Mouse (Mus musculus) forebrain, embryonic 13.5 days (tissue): ENCODE measurements around the gene Hist1h4b. TPM values are rescaled to one million over a fixed set of nuclear protein-coding genes. Genes with fewer than 3 reads are reported as not detected.

Experiments
- ATAC-seq: fragments of 200-750 bp; cut with Nextera tagmentation; 2 replicates; pipeline ENCODE4 v1.8.0; 2017
- H3K27ac ChIP-seq: fragments of 300-500 bp; sonication (generic); 2 replicates; pipeline ENCODE4 v1.5.1; 2015; ENCODE audit warnings: inconsistent platforms, mild to moderate bottlenecking, moderate library complexity
- H3K27me3 ChIP-seq: fragments of 300-500 bp; sonication (generic); 2 replicates; pipeline ENCODE4 v1.6.1; 2015; ENCODE audit warnings: mild to moderate bottlenecking, inconsistent platforms
- H3K36me3 ChIP-seq: fragments of 300-500 bp; sonication (generic); 2 replicates; pipeline ENCODE4 v1.6.1; 2015; ENCODE audit warnings: mild to moderate bottlenecking, inconsistent platforms; ENCODE audit not compliant: poor library complexity, severe bottlenecking
- H3K4me1 ChIP-seq: fragments of 300-500 bp; sonication (generic); 2 replicates; pipeline ENCODE4 v1.6.1; 2015; ENCODE audit warnings: inconsistent platforms
- H3K4me2 ChIP-seq: fragments of 300-500 bp; sonication (generic); 2 replicates; pipeline ENCODE4 v1.6.1; 2015; ENCODE audit warnings: inconsistent platforms, mild to moderate bottlenecking, moderate library complexity
- H3K4me3 ChIP-seq: fragments of 300-500 bp; sonication (generic); 2 replicates; pipeline ENCODE4 v1.5.1; 2015; ENCODE audit warnings: mild to moderate bottlenecking, inconsistent platforms
- H3K9ac ChIP-seq: fragments of 300-500 bp; sonication (generic); 2 replicates; pipeline ENCODE4 v1.6.1; 2015; ENCODE audit warnings: mild to moderate bottlenecking, inconsistent platforms
- H3K9me3 ChIP-seq: fragments of 300-500 bp; sonication (generic); replicated peaks from 2 replicates; pipeline ENCODE4 v1.6.1; 2016; ENCODE audit warnings: inconsistent platforms
- WGBS: fragments of 180-500 bp; shearing (Covaris S2); methylation state at CpG from one replicate; pipeline ENCODE4 v1.1.7; 2015; 5-methylcytosine and 5-hydroxymethylcytosine counted together
- polyA plus RNA-seq: library from polyadenylated mRNA; unstranded; fragments of >200 nt; fragmentation: Nextera tagmentation; extraction: Ambion mirVana; gene quantifications from 2 replicates; pipeline ENCODE4 v1.2.1, GENCODE M21; 2015

Hist1h4b gene
- polyA plus RNA-seq, 1 experiment from 2014 or later: 5.7 TPM

DNA sequence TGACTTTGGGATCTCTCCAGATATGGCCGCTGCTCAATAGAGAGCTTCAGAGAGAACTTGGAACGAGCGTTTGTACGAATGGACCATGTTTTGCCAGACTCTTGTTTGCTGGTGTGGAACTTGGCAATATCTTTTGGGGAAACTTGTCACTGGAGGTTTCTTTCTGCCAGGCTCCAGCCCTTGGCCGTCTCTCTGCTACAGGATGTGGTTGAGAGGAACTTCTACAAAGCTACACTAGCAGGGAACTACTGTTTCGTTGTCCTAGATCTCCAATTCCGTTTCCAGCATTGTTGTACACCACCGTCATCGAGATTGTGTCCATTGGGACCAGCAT lies 27.7 kb upstream of the Hist1h4b start:
- 93% methylated on average over 9 of the region's 9 CpGs for WGBS
- no peaks in the 10 kb centered on the region for H3K27me3 ChIP-seq
- H3K36me3 ChIP-seq: no peaks in the 10 kb centered on the region
- H3K27ac ChIP-seq: no peak overlapping the region
- H3K4me1 ChIP-seq: no peaks in the 10 kb centered on the region
- no peak for ATAC-seq
- H3K4me2 ChIP-seq: no peak overlapping the region
- no peaks in the 10 kb centered on the region for H3K9me3 ChIP-seq
- no peak overlapping the region for H3K9ac ChIP-seq
- H3K4me3 ChIP-seq: no peak overlapping the region

DNA sequence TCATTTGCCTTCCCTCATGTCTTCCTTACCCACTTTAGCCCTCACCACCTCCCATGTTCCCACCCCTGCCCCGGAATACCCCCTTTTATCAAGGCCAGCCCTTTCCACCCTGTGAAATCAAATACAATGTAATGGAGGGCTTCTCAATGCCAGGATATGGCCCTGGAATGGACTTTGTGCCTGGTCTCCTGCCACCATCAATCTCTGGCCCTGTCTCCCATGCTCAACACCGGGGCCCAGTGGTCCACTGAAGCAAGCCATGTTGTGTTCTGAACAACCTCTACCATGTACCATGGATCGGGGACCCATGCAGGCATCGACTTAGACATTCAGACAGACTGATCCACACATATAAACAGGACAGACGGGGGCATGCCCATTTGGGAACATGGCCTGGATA lies 27.1 kb upstream of the Hist1h4b start:
- Histone ChIP-seq H3K9ac (no peak overlapping the region), H3K27me3 (no peaks in the 10 kb centered on the region)

DNA sequence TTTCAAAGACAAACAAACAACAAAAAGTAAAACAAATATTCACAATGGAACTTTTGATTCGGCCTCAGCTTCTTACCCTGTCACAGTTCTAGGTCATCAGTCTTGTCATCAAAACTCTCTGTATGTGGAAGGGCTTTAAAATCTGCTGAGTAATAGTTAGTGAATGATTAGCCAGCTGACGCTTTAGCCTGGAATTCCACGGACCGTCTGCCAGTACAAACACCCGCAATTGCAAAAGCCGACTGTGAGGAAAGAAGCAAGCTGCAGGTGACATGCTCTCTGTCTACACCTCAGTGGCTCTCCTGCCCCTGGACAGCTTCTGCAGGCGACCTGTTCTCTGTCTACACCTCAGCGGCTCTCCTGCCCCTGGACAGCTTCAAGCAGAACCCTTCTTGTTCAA lies 26.3 kb upstream of the Hist1h4b start:
- Histone ChIP-seq H3K9me3 (no peaks in the 10 kb centered on the region), H3K4me3 (no peak overlapping the region), H3K9ac (no peak overlapping the region), H3K4me1 (no peaks in the 10 kb centered on the region), H3K27me3 (no peaks in the 10 kb centered on the region), H3K4me2 (no peak overlapping the region), H3K36me3 (no peaks in the 10 kb centered on the region), H3K27ac (no peak overlapping the region)
- ATAC-seq: no peak
- WGBS: 62% methylated on average over 8 of the region's 8 CpGs

More for the DNA sequence above, 27.1 kb upstream of the Hist1h4b start:
- Histone ChIP-seq H3K4me1 (no peaks in the 10 kb centered on the region), H3K27ac (no peak overlapping the region), H3K4me2 (no peak overlapping the region), H3K4me3 (no peak overlapping the region), H3K9me3 (no peaks in the 10 kb centered on the region), H3K36me3 (no peaks in the 10 kb centered on the region)
- ATAC-seq: no peak
- 94% methylated on average over 5 of the region's 5 CpGs for WGBS

DNA sequence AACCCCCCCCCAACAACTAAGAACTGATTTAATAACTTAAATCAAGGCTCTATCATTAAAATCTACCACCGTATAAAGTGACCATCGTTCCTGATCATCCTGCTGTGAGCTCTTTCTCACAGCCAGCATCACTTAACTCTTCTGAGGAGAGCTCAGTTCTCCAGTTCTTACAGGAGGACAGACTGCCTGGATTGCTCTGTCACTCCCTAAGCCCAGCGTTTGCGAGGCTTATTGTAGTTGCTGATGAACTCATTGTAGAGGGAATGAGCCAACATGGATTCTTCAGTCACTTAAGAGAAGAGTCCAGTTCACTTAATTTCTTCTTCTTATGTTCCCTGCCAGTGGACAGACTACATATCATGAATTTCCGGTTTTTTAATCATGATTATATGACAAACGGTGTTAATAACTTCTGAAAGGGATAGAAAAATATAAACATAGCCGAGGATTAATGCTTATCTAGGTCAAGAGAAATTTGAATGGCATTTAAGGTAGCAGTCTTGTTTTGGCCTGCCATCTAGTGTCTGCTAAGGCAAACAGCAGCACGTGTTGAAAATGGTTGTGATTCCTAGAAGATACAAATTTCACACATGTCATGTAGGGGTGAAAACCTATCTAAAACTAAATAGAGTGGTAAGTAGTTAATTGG lies 24.5 kb upstream of the Hist1h4b start:
- Histone ChIP-seq H3K9ac (no peak overlapping the region), H3K4me2 (no peak overlapping the region), H3K27ac (no peak overlapping the region), H3K4me3 (no peak overlapping the region), H3K9me3 (no peaks in the 10 kb centered on the region), H3K27me3 (no peaks in the 10 kb centered on the region), H3K36me3 (no peaks in the 10 kb centered on the region), H3K4me1 (no peaks in the 10 kb centered on the region)
- ATAC-seq: 0 out of 2 replicates have a peak, but pooled peaks have one; percentile 51
- WGBS: 26% methylated on average over 8 of the region's 8 CpGs

DNA sequence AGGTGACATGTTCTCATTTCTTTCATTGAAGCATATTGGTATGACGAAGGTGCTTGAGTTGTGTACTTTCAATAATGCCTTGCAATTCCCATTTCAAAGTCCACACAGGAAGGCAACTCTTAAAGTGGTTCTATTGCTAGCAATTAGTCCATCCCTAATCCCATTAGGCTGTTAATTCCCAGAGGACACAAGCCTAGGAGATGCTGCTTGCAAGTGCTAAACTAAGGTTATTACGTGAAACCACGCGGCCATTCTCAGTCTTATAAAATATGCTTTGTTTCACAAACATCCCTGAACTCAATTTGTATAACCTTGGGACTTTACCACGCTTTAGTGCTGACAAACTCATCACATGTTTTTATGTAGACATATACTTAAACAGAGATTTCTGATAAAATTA lies 19.7 kb upstream of the Hist1h4b start:
- WGBS: 84% methylated on average over 5 of the region's 5 CpGs
- no peak overlapping the region for H3K9ac ChIP-seq
- ATAC-seq: no peak

DNA sequence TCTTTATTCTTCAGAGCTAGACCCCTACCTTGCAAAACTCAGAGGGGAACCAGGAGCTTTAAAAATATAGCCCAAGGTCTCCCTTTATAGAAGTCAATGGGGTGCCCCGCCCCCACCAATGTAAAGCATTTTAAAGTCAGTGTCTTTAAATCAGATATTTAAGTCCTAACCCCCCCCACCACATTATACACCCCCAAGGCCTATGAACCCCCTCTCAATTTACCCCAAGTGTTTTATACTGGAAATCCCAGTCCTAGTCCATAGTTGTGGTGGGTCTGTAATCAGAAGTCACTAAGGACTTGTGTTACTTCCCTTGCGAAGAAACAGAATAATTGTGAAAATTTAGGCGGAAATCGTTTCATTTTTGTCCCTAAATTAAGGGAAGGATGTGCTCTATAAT lies 18.8 kb upstream of the Hist1h4b start:
- peaks cover 20% of the 10 kb centered on the region for H3K4me1 ChIP-seq
- 18% methylated on average over 4 of the region's 4 CpGs for WGBS
- peak overlapping the region; percentile 92 for H3K9ac ChIP-seq
- peak overlapping the region; percentile 98 for H3K4me2 ChIP-seq
- H3K27me3 ChIP-seq: no peaks in the 10 kb centered on the region
- no peaks in the 10 kb centered on the region for H3K9me3 ChIP-seq
- peak overlapping the region; percentile 98 for H3K27ac ChIP-seq
- H3K4me3 ChIP-seq: no peak overlapping the region
- no peaks in the 10 kb centered on the region for H3K36me3 ChIP-seq
- no peak for ATAC-seq

More for the DNA sequence above, 19.7 kb upstream of the Hist1h4b start:
- no peaks in the 10 kb centered on the region for H3K36me3 ChIP-seq
- H3K27ac ChIP-seq: no peak overlapping the region
- H3K4me2 ChIP-seq: no peak overlapping the region
- no peaks in the 10 kb centered on the region for H3K9me3 ChIP-seq
- no peak overlapping the region for H3K4me3 ChIP-seq
- peaks cover 20% of the 10 kb centered on the region for H3K4me1 ChIP-seq
- H3K27me3 ChIP-seq: no peaks in the 10 kb centered on the region

DNA sequence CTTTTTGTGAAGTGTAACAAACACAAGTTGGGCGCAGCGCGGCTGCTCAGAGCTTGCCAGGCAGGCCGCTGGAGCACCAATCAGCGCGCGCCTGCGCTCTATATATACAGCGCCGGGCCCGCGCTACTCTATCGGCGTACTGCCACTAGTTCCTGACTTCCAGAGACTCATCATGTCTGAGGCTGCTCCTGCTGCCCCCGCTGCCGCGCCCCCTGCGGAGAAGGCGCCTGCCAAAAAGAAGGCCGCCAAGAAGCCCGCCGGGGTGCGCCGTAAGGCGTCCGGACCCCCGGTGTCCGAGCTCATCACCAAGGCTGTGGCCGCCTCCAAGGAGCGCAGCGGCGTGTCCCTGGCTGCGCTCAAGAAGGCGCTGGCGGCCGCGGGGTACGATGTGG lies 18.1 kb upstream of the Hist1h4b start, which contains the start of gene Hist1h1c:
Gene Hist1h1c, plus strand, starts transcription at position 132 of the 392 bp plus-strand sequence.
- H3K27me3 ChIP-seq: no peaks in the 10 kb centered on the region
- under 1% methylated on average over 38 of the region's 38 CpGs for WGBS
- peaks cover 20% of the 10 kb centered on the region for H3K4me1 ChIP-seq
- peak; percentile 97 for ATAC-seq
- no peaks in the 10 kb centered on the region for H3K9me3 ChIP-seq
- H3K36me3 ChIP-seq: no peaks in the 10 kb centered on the region
- peak within 1 kb of the TSS; percentile 98 for H3K27ac ChIP-seq
- H3K4me3 ChIP-seq: peak within 1 kb of the TSS; percentile 57
- peak within 1 kb of the TSS; percentile 92 for H3K9ac ChIP-seq
- peak within 1 kb of the TSS; percentile 98 for H3K4me2 ChIP-seq

DNA sequence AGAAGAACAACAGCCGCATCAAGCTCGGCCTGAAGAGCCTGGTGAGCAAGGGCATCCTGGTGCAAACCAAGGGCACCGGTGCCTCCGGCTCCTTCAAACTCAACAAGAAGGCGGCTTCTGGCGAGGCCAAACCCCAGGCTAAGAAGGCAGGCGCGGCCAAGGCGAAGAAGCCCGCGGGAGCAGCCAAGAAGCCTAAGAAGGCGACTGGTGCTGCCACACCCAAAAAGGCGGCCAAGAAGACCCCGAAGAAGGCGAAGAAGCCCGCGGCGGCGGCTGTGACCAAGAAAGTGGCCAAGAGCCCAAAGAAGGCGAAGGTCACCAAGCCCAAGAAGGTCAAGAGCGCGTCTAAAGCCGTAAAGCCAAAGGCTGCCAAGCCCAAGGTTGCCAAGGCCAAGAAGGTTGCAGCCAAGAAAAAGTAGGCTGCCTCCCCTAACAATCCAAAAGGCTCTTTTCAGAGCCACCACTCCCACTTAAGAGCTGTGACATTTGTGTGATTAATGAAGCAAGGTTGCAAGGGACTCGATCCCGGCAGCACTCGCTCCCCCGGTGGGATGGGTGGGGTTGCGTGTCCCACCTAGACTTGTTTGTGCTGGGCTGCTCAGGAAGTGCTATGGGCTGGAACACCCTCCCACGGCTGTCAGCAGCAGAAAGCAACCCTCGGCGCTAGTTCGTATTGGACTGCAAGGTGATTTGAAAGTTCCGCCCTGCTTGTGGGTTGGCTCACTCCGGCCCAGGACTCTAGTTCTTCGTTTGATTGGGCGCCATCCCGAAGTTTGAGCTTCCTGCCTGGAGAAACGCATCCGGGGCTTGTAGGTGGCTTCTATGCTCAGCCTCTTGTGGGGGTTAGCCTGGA lies 17.5 kb upstream of the Hist1h4b start:
- H3K4me1 ChIP-seq: peaks cover 21% of the 10 kb centered on the region
- WGBS: 1% methylated on average over 39 of the region's 39 CpGs
- peak overlapping the region; percentile 92 for H3K9ac ChIP-seq
- H3K27me3 ChIP-seq: no peaks in the 10 kb centered on the region
- H3K4me2 ChIP-seq: peak overlapping the region; percentile 98
- H3K4me3 ChIP-seq: peak overlapping the region; percentile 57
- H3K9me3 ChIP-seq: no peaks in the 10 kb centered on the region
- peak; percentile 90 for ATAC-seq
- no peaks in the 10 kb centered on the region for H3K36me3 ChIP-seq
- peak overlapping the region; percentile 98 for H3K27ac ChIP-seq

DNA sequence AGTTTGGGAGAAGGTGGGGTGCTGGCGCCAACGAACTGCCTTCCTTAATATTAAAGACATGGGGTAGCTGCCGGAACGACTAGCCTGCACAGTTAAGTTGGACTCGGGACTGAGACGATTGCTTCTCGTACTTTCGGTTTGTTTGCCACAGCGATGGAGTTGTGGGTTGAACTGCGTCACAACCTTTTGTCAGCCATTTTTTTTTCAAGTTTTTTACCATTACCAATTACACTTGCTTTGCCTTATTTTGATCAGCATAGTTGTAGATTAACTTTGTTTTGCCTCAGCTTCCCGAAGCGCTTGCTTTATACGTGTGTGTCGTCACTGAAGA lies 16.9 kb upstream of the Hist1h4b start:
- Histone ChIP-seq H3K4me3 (peak overlapping the region; percentile 57), H3K9ac (peak overlapping the region; percentile 92), H3K36me3 (no peaks in the 10 kb centered on the region), H3K4me2 (peak overlapping the region; percentile 98), H3K27me3 (no peaks in the 10 kb centered on the region), H3K27ac (peak overlapping the region; percentile 98), H3K9me3 (no peaks in the 10 kb centered on the region), H3K4me1 (peaks cover 25% of the 10 kb centered on the region)
- WGBS: 1% methylated on average over 14 of the region's 14 CpGs
- no peak for ATAC-seq

DNA sequence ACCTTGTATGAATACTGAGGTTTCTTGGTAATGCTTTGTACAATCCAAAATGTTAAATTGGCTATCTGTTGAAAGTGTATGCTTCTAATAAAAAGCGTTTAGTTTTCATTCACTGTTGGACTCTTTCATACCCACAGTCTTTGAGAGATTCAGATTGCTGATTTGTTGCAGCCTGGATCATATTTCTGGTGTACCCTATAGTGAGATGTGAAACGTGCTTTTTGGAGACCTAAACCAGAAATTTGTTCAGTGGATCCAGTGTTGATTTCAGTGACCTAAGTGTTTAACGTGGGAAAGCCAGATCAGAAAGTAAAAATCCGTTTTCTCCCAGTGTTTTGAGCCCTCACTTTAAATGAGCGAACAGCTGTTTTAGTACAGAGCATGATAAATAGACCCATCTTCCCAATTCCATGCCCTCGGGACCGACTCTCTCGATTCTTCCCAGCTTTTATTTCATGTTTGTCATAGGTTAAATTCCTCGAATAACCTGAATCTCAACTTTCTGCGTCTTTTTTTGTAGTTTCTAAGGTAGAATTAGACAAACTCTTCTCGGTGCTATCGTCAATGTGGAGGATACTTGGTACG lies 16.5 kb upstream of the Hist1h4b start:
- Histone ChIP-seq H3K4me1 (peaks cover 25% of the 10 kb centered on the region), H3K4me2 (peak overlapping the region; percentile 98), H3K9ac (peak overlapping the region; percentile 92), H3K4me3 (peak overlapping the region; percentile 57), H3K27me3 (no peaks in the 10 kb centered on the region), H3K9me3 (no peaks in the 10 kb centered on the region), H3K27ac (peak overlapping the region; percentile 98), H3K36me3 (no peaks in the 10 kb centered on the region)
- no peak for ATAC-seq
- WGBS: 40% methylated on average over 13 of the region's 13 CpGs

DNA sequence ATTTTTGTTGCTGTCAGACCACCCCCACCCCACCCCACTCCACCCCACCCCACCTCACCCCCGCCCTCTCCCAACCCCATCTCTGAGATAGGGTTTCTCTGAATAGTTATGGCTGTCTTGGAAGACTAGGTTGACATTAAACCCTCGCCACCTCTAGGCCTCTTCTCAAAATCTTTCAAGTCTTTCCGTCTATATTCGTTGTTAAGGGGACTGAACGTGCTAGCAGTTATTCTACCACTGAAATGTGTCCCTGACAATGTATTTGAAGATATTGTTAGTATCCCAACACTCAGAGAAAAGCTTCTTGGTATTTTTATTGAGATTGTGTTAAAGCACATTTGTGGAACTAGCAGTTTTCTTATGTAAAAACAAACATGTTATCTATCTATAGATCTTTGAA lies 15.9 kb upstream of the Hist1h4b start:
- H3K4me1 ChIP-seq: peaks cover 25% of the 10 kb centered on the region
- H3K9ac ChIP-seq: no peak overlapping the region
- no peak for ATAC-seq
- 72% methylated on average over 5 of the region's 5 CpGs for WGBS
- peak overlapping the region; percentile 98 for H3K4me2 ChIP-seq
- no peaks in the 10 kb centered on the region for H3K27me3 ChIP-seq
- no peak overlapping the region for H3K4me3 ChIP-seq
- H3K9me3 ChIP-seq: no peaks in the 10 kb centered on the region
- H3K36me3 ChIP-seq: no peaks in the 10 kb centered on the region
- no peak overlapping the region for H3K27ac ChIP-seq

DNA sequence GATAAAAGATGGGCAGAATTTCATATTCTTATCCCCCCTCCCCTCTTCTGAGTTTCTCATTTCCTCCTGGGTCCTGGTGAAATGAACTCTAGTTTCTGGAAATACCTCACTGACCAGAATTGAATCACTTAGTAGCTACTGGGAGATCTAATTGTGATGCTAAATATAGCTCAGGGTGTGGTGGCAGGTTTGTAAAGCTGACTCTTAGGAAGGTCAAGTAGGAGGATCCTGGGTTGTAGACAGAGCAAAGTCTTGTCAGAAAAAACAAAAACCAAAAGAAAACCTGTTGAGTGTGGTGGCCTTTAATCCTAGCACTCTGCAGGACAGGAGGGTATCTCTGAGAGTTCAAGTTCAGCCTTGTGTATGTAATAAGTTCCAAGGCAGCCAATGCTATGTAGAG lies 14.8 kb upstream of the Hist1h4b start:
- H3K4me1 ChIP-seq: peaks cover 26% of the 10 kb centered on the region

More for the DNA sequence above, 14.8 kb upstream of the Hist1h4b start:
- no peak overlapping the region for H3K9ac ChIP-seq
- ATAC-seq: no peak
- H3K27ac ChIP-seq: no peak overlapping the region
- no peaks in the 10 kb centered on the region for H3K36me3 ChIP-seq
- no peak overlapping the region for H3K4me3 ChIP-seq
- H3K27me3 ChIP-seq: no peaks in the 10 kb centered on the region
- no peaks in the 10 kb centered on the region for H3K9me3 ChIP-seq
- H3K4me2 ChIP-seq: no peak overlapping the region
